Mouse (Mus musculus) heart, postnatal 4 days (tissue): ENCODE results near the gene Gbp10. TPM values are rescaled to one million over a fixed set of nuclear protein-coding genes. Genes with fewer than 3 reads are reported as not detected.
"Not testable (repeated sequence)": the region's sequence is repeated elsewhere in the genome, so short reads cannot be mapped to it uniquely, and the experiment has no call there.

Source experiments
- DNase-seq: peaks from one replicate; pipeline ENCODE4 v3.0.0; 2021
- total RNA-seq, 2 experiments: library from RNA; stranded (reverse); gene quantifications; 2 replicates each; pipeline ENCODE4 v1.2.3; 2021

Gbp10 gene
- not detected for total RNA-seq

GRCm38 (mm10) chr5:105239483-105240047, at the start of gene Gbp10:
Gene Gbp10 (minus strand): TSS chr5:105239533.
- DNase-seq = peak; percentile 4

- DNase-seq = not testable (repeated sequence)
These were observed 21.3 kb upstream of the Gbp10 start for GRCm38 (mm10) chr5:105260673-105261072.

GRCm38 (mm10) chr5:105252491-105252890, 13.2 kb upstream of the Gbp10 start:
- DNase-seq = no peak

- DNase-seq = not testable (repeated sequence)
These were observed 5.4 kb upstream of the Gbp10 start for GRCm38 (mm10) chr5:105244741-105245140.

- not testable (repeated sequence) for DNase-seq
These were observed 1.6 kb upstream of the Gbp10 start for GRCm38 (mm10) chr5:105240982-105241381.

GRCm38 (mm10) chr5:105238402-105238801, 931 bp downstream of the Gbp10 start:
- DNase-seq = not testable (repeated sequence)

GRCm38 (mm10) chr5:105236040-105236439, 3.3 kb downstream of the Gbp10 start:
- not testable (repeated sequence) for DNase-seq

- DNase-seq = not testable (repeated sequence)
These were observed 30.4 kb downstream of the Gbp10 start for GRCm38 (mm10) chr5:105208957-105209356.

- not testable (repeated sequence) for DNase-seq
These were observed 38.5 kb downstream of the Gbp10 start for GRCm38 (mm10) chr5:105200791-105201355.

- DNase-seq = not testable (repeated sequence)
These were observed 40.2 kb downstream of the Gbp10 start for GRCm38 (mm10) chr5:105199149-105199548.

- DNase-seq = not testable (repeated sequence)
These were observed 41.3 kb downstream of the Gbp10 start for GRCm38 (mm10) chr5:105197915-105198560.

- DNase-seq = not testable (repeated sequence)
These were observed 43.0 kb downstream of the Gbp10 start for GRCm38 (mm10) chr5:105196308-105196707.

- DNase-seq = not testable (repeated sequence)
These were observed 46.8 kb downstream of the Gbp10 start for GRCm38 (mm10) chr5:105192536-105192935.

GRCm38 (mm10) chr5:105181446-105181845, 57.9 kb downstream of the Gbp10 start:
- no peak for DNase-seq

Other genes starting within 250 kb of the Gbp10 start
- 1 to 10 TPM; 8.5 to 9.1 TPM for gene Gbp9, start 100.0 kb downstream of the Gbp10 start, total RNA-seq
- under 1 TPM; 0.43 to 0.50 TPM for gene Gbp8, start 100.0 kb downstream of the Gbp10 start, total RNA-seq
- gene Gbp4, start 99.9 kb downstream of the Gbp10 start, total RNA-seq = 1 to 10 TPM; 4.6 to 7.1 TPM
- not detected for gene Gm43302, start 54.2 kb upstream of the Gbp10 start, total RNA-seq
- gene Gbp6, start 54.2 kb upstream of the Gbp10 start, total RNA-seq = 1 to 10 TPM; 1.4 to 1.9 TPM
- gene Lrrc8b, start 176.2 kb upstream of the Gbp10 start, total RNA-seq = 10 to 100 TPM; 20.6 to 21.3 TPM